Mouse (Mus musculus) megakaryocyte, embryonic 14.5 days (primary cell): ENCODE data around the gene Ube2h.

ENCODE experiments used
- FLI1 ChIP-seq: IDR thresholded peaks from 2 replicates; pipeline ENCODE4 v1.6.1; 2012; ENCODE audit warnings: low read length, inconsistent platforms, mixed read lengths
- GATA1 ChIP-seq: IDR thresholded peaks from 3 replicates; pipeline ENCODE4 v1.6.1; 2012; ENCODE audit warnings: mixed read lengths, low read length, inconsistent platforms, borderline replicate concordance

DNA sequence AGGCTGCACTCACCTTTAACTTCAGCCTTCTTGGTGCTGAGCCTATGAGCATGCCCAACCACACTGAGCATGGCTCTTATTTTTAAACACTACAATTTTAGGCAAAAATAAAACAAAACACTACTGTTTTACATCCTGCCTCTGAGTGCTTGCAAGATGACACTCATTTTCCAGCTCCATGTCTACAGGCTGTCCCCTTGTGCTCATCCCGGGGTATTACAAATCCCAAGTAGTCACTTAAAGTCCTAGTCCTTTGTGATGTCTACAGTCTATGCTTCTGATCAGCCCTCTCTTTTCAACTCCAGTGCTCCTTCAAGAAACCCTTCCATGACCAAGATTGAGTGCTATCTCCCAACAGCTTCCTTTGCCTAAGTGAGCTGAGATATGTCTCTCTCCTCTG, 26.0 kb downstream of the Ube2h start:
- TF ChIP-seq GATA1 (no peak), FLI1 (no peak)
